Mouse (Mus musculus) neural tube, embryonic 15.5 days (tissue): ENCODE results near the gene Spsb3. TPM values are rescaled to one million over a fixed set of nuclear protein-coding genes. Genes with fewer than 3 reads are reported as not detected.
A peak's percentile ranks its signal among the peaks of the same experiment; 100 is the strongest.

Experiments
- ATAC-seq: fragments of 200-750 bp; cut with Nextera tagmentation; 2 replicates; pipeline ENCODE4 v1.8.0; 2017; ENCODE audit warnings: mild to moderate bottlenecking, moderate TSS enrichment, moderate library complexity; ENCODE audit not compliant: low FRiP score
- H3K27ac ChIP-seq: fragments of 300-500 bp; sonication (generic); replicated peaks from 2 replicates; pipeline ENCODE4 v1.5.1; 2015; ENCODE audit warnings: mild to moderate bottlenecking, inconsistent platforms
- H3K27me3 ChIP-seq: fragments of 300-500 bp; sonication (generic); replicated peaks from 2 replicates; pipeline ENCODE4 v1.6.1; 2015; ENCODE audit warnings: inconsistent platforms
- H3K36me3 ChIP-seq: fragments of 300-500 bp; sonication (generic); 2 replicates; pipeline ENCODE4 v1.6.1; 2015; ENCODE audit warnings: inconsistent platforms
- H3K4me1 ChIP-seq: fragments of 300-500 bp; sonication (generic); 2 replicates; pipeline ENCODE4 v1.6.1; 2015; ENCODE audit warnings: inconsistent platforms
- H3K4me2 ChIP-seq: fragments of 300-500 bp; sonication (generic); 2 replicates; pipeline ENCODE4 v1.6.1; 2015; ENCODE audit warnings: inconsistent platforms, mild to moderate bottlenecking, moderate library complexity
- H3K4me3 ChIP-seq: fragments of 300-500 bp; sonication (generic); replicated peaks from 2 replicates; pipeline ENCODE4 v1.5.1; 2015; ENCODE audit warnings: mild to moderate bottlenecking, inconsistent platforms
- H3K9ac ChIP-seq: fragments of 300-500 bp; sonication (generic); replicated peaks from 2 replicates; pipeline ENCODE4 v1.6.1; 2015; ENCODE audit warnings: mild to moderate bottlenecking, inconsistent platforms
- H3K9me3 ChIP-seq: fragments of 300-500 bp; sonication (generic); replicated peaks from 2 replicates; pipeline ENCODE4 v1.6.1; 2016; ENCODE audit warnings: inconsistent platforms
- WGBS: fragments of 180-500 bp; shearing (Covaris S2); methylation state at CpG from one replicate; pipeline ENCODE4 v1.1.7; 2015; ENCODE audit warnings: mixed read lengths; 5-methylcytosine and 5-hydroxymethylcytosine counted together
- polyA plus RNA-seq: library from polyadenylated mRNA; unstranded; fragments of >200 nt; fragmentation: Nextera tagmentation; extraction: Ambion mirVana; gene quantifications from 2 replicates; pipeline ENCODE4 v1.2.1, GENCODE M21; 2015

Gene Spsb3
- polyA plus RNA-seq, 1 experiment from 2014 or later: 84.2 TPM

DNA sequence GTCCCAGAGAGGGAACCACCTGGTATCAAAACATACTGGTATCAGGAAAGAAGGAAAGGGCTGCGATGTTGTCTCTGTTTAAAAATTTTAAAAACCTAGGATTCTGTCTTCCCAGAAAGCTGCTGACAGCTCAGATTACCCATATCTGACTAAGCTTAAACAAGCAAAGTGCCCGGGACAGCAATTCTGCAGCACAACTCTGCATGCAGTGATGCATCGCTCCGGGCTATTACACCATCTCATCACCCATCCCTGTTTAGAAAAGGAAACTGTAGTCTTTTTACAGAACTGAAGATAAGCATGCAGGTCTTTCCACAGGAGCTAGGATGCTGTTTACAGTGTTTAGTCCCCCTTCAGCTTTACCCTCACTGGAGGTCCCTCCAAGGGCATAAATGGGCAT, 48.5 kb downstream of the Spsb3 start:
- H3K27me3 ChIP-seq: no peaks in the 10 kb centered on the region
- no peaks in the 10 kb centered on the region for H3K9me3 ChIP-seq
- peak overlapping the region; percentile 71 for H3K4me2 ChIP-seq
- peak overlapping the region; percentile 97 for H3K9ac ChIP-seq
- peaks cover 14% of the 10 kb centered on the region; the same call in 1 of the 2 replicates for H3K36me3 ChIP-seq
- no peak for ATAC-seq
- no peak overlapping the region for H3K27ac ChIP-seq
- peaks cover 34% of the 10 kb centered on the region for H3K4me1 ChIP-seq
- H3K4me3 ChIP-seq: peak overlapping the region; percentile 99
- WGBS: 85% methylated on average over 4 of the region's 4 CpGs

DNA sequence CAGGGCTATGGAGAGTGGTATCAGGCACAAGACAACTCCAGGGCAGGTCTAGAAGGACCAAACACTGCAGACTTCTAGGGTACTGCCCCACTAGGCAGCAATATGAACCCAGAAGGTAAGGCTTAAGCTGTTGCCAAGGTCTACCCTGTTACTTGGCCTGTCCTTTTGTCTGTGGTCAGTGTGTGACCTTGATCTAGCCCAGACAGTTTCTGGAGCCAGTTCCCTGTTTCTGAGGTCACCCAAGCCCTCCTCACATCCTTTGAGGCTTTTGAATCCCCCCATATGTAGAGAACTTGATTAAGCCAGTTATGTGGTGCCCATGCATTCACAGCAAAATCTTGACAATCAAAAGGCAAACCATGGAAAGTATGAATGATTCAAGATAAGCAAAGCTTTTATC, 49.2 kb downstream of the Spsb3 start:
- H3K4me2 ChIP-seq: peak overlapping the region; percentile 71
- H3K4me1 ChIP-seq: peaks cover 34% of the 10 kb centered on the region
- H3K36me3 ChIP-seq: peaks cover 14% of the 10 kb centered on the region; the same call in 1 of the 2 replicates
- no peak overlapping the region for H3K27ac ChIP-seq
- H3K9me3 ChIP-seq: no peaks in the 10 kb centered on the region
- no peak for ATAC-seq
- peak overlapping the region; percentile 97 for H3K9ac ChIP-seq
- H3K27me3 ChIP-seq: no peaks in the 10 kb centered on the region
- H3K4me3 ChIP-seq: peak overlapping the region; percentile 99

DNA sequence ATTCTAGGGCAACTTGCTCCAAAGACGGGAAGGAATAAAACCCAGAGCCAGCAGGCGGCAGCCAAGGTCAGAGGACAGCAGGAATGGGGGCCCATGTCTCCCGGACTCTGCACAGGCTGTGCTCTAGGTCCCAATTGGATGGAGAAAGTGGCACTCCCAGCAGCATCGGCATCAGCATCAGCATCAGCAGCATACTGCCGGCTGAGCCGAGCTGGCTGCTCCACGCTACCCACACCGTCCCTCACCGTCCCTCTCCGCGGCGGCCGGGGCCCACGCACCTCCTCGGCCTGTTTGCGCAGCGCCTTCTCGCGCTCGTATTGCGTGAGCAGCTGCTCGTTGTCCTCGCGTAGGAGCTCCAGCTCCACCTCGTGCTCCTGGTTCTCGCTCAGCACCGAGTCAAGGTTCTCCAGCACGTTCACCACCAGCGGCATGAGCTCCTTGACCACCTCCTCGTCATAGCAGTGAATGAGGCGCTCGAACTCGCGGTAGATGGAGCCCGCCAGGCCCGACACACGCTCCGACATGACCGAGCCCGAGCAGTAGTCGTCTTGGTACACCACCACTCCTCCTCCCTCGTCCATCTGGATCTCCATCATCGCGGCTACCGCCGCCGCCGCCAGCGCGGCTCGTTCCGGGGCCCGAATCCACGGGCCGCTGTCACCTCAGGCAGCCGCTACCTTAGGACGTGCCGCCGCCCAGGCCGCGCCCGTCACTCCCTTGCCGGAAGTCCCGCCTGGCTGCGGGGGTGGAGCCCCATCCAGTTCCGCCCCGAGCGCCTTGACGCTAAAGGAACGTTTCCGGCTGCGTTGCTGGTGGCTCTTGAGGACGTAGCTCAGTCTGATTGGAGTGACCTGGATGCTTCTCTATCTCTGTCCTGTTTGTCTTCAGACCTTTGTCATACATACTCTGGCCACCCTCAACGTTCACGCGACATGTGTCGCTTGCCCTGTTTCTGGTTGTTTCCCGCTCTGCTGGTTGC, 50.1 kb downstream of the Spsb3 start, which contains the start of gene Mapk8ip3:
TSS of gene Mapk8ip3 (minus strand) at position 719 of the 979 bp plus-strand sequence.
- H3K27me3 ChIP-seq: no peaks in the 10 kb centered on the region

DNA sequence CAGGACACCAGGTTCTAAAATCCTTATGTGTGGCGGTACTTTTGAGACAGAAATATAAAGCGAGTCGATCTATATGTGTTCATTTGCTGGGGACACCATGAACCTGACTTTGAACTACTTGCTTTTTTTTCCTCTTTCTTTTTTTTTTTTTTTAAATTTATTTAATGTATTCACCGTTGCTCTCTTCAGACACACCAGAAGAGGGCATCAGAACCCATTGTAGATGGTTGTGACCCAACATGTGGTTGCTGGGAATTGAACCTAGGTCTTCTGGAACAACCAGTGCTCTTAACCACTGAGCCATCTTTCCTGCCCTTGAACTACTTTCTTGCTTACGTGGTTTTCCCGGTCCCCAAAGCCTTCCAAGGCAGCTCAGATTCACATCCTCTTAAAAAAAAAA, 50.8 kb downstream of the Spsb3 start:
- Histone ChIP-seq H3K27me3 (no peaks in the 10 kb centered on the region), H3K4me3 (peak overlapping the region; percentile 99), H3K9ac (peak overlapping the region; percentile 58), H3K9me3 (no peaks in the 10 kb centered on the region), H3K4me2 (peak overlapping the region; percentile 71), H3K36me3 (peaks cover 10% of the 10 kb centered on the region; the same call in 1 of the 2 replicates), H3K4me1 (peaks cover 34% of the 10 kb centered on the region), H3K27ac (peak overlapping the region; percentile 93)
- 50% methylated on average over 6 of the region's 6 CpGs for WGBS
- no peak for ATAC-seq

More for the DNA sequence above, 50.1 kb downstream of the Spsb3 start, which contains the start of gene Mapk8ip3:
- H3K4me2 ChIP-seq: peak within 1 kb of the TSS; percentile 71
- H3K9me3 ChIP-seq: no peaks in the 10 kb centered on the region
- H3K4me3 ChIP-seq: peak within 1 kb of the TSS; percentile 99
- H3K27ac ChIP-seq: peak within 1 kb of the TSS; percentile 93
- WGBS: under 1% methylated on average over 77 of the region's 78 CpGs
- H3K4me1 ChIP-seq: peaks cover 34% of the 10 kb centered on the region
- peaks cover 10% of the 10 kb centered on the region; the same call in 1 of the 2 replicates for H3K36me3 ChIP-seq
- H3K9ac ChIP-seq: peak within 1 kb of the TSS; percentile 97
- ATAC-seq: peak; percentile 99

Other genes with a start within 250 kb of the Spsb3 start
- gene Slc9a3r2, start 236.3 kb upstream of the Spsb3 start, polyA plus RNA-seq: 60.2 and 65.7 TPM in 2 replicates
- gene Npw, start 228.2 kb upstream of the Spsb3 start, polyA plus RNA-seq: 0.42 and 0.51 TPM in 2 replicates
- 19.2 and 20.5 TPM in 2 replicates for gene Zfp598, start 217.0 kb upstream of the Spsb3 start, polyA plus RNA-seq
- 214 and 242 TPM in 2 replicates for gene Syngr3, start 196.7 kb upstream of the Spsb3 start, polyA plus RNA-seq
- gene Gfer, start 190.5 kb upstream of the Spsb3 start, polyA plus RNA-seq: 36.5 and 37.9 TPM in 2 replicates
- 1.9 and 3.9 TPM in 2 replicates for gene Noxo1, start 190.4 kb upstream of the Spsb3 start, polyA plus RNA-seq
- gene Tbl3, start 179.0 kb upstream of the Spsb3 start, polyA plus RNA-seq: 55.6 and 66.5 TPM in 2 replicates
- gene Rnf151, start 168.6 kb upstream of the Spsb3 start, polyA plus RNA-seq: 0.15 TPM in 1 of 2 replicates, not detected in the other
- gene Rps2, start 168.5 kb upstream of the Spsb3 start, polyA plus RNA-seq: 729 and 914 TPM in 2 replicates
- gene Ndufb10, start 162.2 kb upstream of the Spsb3 start, polyA plus RNA-seq: 302 and 304 TPM in 2 replicates
- 0.10 and 0.19 TPM in 2 replicates for gene Rpl3l, start 158.8 kb upstream of the Spsb3 start, polyA plus RNA-seq
- gene Msrb1, start 150.0 kb upstream of the Spsb3 start, polyA plus RNA-seq: 23.2 and 24.4 TPM in 2 replicates
- gene Hs3st6, start 133.7 kb upstream of the Spsb3 start, polyA plus RNA-seq: 0.37 and 0.38 TPM in 2 replicates
- not detected in 2 replicates for gene Meiob, start 82.4 kb upstream of the Spsb3 start, polyA plus RNA-seq
- gene Hagh, start 46.5 kb upstream of the Spsb3 start, polyA plus RNA-seq: 74.7 and 78.9 TPM in 2 replicates
- 26.0 and 26.4 TPM in 2 replicates for gene Fahd1, start 36.3 kb upstream of the Spsb3 start, polyA plus RNA-seq
- 0.06 and 0.78 TPM in 2 replicates for gene Igfals, start 20.6 kb upstream of the Spsb3 start, polyA plus RNA-seq
- gene Nubp2, start 294 bp upstream of the Spsb3 start, polyA plus RNA-seq: 63.2 and 68.9 TPM in 2 replicates
- gene Eme2, start 8.4 kb downstream of the Spsb3 start, polyA plus RNA-seq: 27.9 and 31.3 TPM in 2 replicates
- gene Mrps34, start 8.5 kb downstream of the Spsb3 start, polyA plus RNA-seq: 89.0 and 89.5 TPM in 2 replicates
- 92.9 and 105 TPM in 2 replicates for gene Nme3, start 9.9 kb downstream of the Spsb3 start, polyA plus RNA-seq
- gene Mapk8ip3, start 50.3 kb downstream of the Spsb3 start, polyA plus RNA-seq: 82.3 and 87.2 TPM in 2 replicates
- gene Jpt2, start 74.0 kb downstream of the Spsb3 start, polyA plus RNA-seq: 81.4 and 102 TPM in 2 replicates
- gene Cramp1l, start 129.1 kb downstream of the Spsb3 start, polyA plus RNA-seq: 5.3 and 5.5 TPM in 2 replicates
- gene Ift140, start 129.4 kb downstream of the Spsb3 start, polyA plus RNA-seq: 15.7 and 18.6 TPM in 2 replicates
- gene Tmem204, start 196.9 kb downstream of the Spsb3 start, polyA plus RNA-seq: 11.4 and 13.3 TPM in 2 replicates
- gene Telo2, start 229.3 kb downstream of the Spsb3 start, polyA plus RNA-seq: 56.5 and 57.6 TPM in 2 replicates
- 0.13 TPM in 1 of 2 replicates, not detected in the other for gene Ptx4, start 234.1 kb downstream of the Spsb3 start, polyA plus RNA-seq
- gene Clcn7, start 246.7 kb downstream of the Spsb3 start, polyA plus RNA-seq: 25.1 and 28.7 TPM in 2 replicates